Mouse (Mus musculus) heart, embryonic 16.5 days (tissue): ENCODE data around the gene Crlf1. TPM values are rescaled to one million over a fixed set of nuclear protein-coding genes. Genes with fewer than 3 reads are reported as not detected.
"Not testable (repeated sequence)": the region's sequence is repeated elsewhere in the genome, so short reads cannot be mapped to it uniquely, and the experiment has no call there.

Experiments used
- ATAC-seq: fragments of 200-750 bp; cut with Nextera tagmentation; replicated peaks from 2 replicates; pipeline ENCODE4 v1.8.0; 2017; ENCODE audit warnings: moderate number of reproducible peaks; ENCODE audit not compliant: insufficient read depth, low FRiP score; ENCODE audit errors: extremely low read depth
- H3K27ac ChIP-seq: fragments of 300-500 bp; sonication (generic); 2 replicates; pipeline ENCODE4 v1.5.1; 2014; ENCODE audit warnings: mild to moderate bottlenecking, low read length, control low read depth, moderate library complexity
- H3K27me3 ChIP-seq: fragments of 300-500 bp; sonication (generic); 2 replicates; pipeline ENCODE4 v1.6.1; 2014; ENCODE audit warnings: low read length, mixed read lengths; ENCODE audit not compliant: control insufficient read depth, insufficient read depth
- H3K36me3 ChIP-seq: fragments of 300-500 bp; sonication (generic); 2 replicates; pipeline ENCODE4 v1.6.1; 2014; ENCODE audit not compliant: control insufficient read depth, insufficient read depth
- H3K4me1 ChIP-seq: fragments of 300-500 bp; sonication (generic); 2 replicates; pipeline ENCODE4 v1.6.1; 2014; ENCODE audit warnings: low read length, mixed read lengths; ENCODE audit not compliant: control insufficient read depth, insufficient read depth
- H3K4me2 ChIP-seq: fragments of 300-500 bp; sonication (generic); 2 replicates; pipeline ENCODE4 v1.6.1; 2014; ENCODE audit warnings: low read depth, mild to moderate bottlenecking, control low read depth, low read length
- H3K4me3 ChIP-seq: fragments of 300-500 bp; sonication (generic); 2 replicates; pipeline ENCODE4 v1.5.1; 2014; ENCODE audit warnings: mild to moderate bottlenecking, control low read depth, low read length
- H3K9ac ChIP-seq: fragments of 300-500 bp; sonication (generic); 2 replicates; pipeline ENCODE4 v1.6.1; 2014; ENCODE audit warnings: low read length, control low read depth
- H3K9me3 ChIP-seq: fragments of 300-500 bp; sonication (generic); replicated peaks from 2 replicates; pipeline ENCODE4 v1.6.1; 2016; ENCODE audit warnings: low read length; ENCODE audit not compliant: control insufficient read depth
- WGBS: fragments of 180-500 bp; shearing (Covaris S2); extraction: QIAGEN DNeasy Blood & Tissue Kit; methylation state at CpG from one replicate; pipeline ENCODE4 v1.1.7; 2014; 5-methylcytosine and 5-hydroxymethylcytosine counted together
- polyA plus RNA-seq: library from polyadenylated mRNA; unstranded; fragments of >200 nt; fragmentation: Nextera tagmentation; extraction: Ambion mirVana; gene quantifications from 2 replicates; pipeline ENCODE4 v1.2.1, GENCODE M21; 2015

The Crlf1 gene
- polyA plus RNA-seq, 1 experiment from 2014 or later = 3.2 TPM

- Histone ChIP-seq H3K4me3 (peak overlapping the region; percentile 95), H3K9me3 (no peaks in the 10 kb centered on the region), H3K27ac (peak overlapping the region; percentile 97), H3K4me2 (peak overlapping the region; percentile 72), H3K4me1 (peaks cover 25% of the 10 kb centered on the region), H3K36me3 (peaks cover 17% of the 10 kb centered on the region), H3K27me3 (no peaks in the 10 kb centered on the region), H3K9ac (peak overlapping the region; percentile 99)
- no peak for ATAC-seq
- 5% methylated on average over 25 of the region's 25 CpGs for WGBS
These were observed 16.5 kb downstream of the Crlf1 start for GRCm38 (mm10) chr8:70509281-70509952.

- ATAC-seq = peak; percentile 84
- Histone ChIP-seq H3K4me3 (peak within 1 kb of the TSS; percentile 95), H3K9me3 (no peaks in the 10 kb centered on the region), H3K27ac (peak within 1 kb of the TSS; percentile 97), H3K27me3 (no peaks in the 10 kb centered on the region), H3K4me2 (peak within 1 kb of the TSS; percentile 72), H3K36me3 (peaks cover 18% of the 10 kb centered on the region), H3K9ac (peak within 1 kb of the TSS; percentile 99), H3K4me1 (peaks cover 23% of the 10 kb centered on the region)
- 2% methylated on average over 72 of the region's 74 CpGs for WGBS
These were observed 17.4 kb downstream of the Crlf1 start, which contains the start of gene Uba52 for GRCm38 (mm10) chr8:70510228-70510915. Gene Uba52, minus strand, starts transcription at chr8:70510801.

- peaks cover 19% of the 10 kb centered on the region for H3K36me3 ChIP-seq
- not testable (repeated sequence) for H3K9ac ChIP-seq, H3K27ac ChIP-seq
These were observed 18.2 kb downstream of the Crlf1 start for GRCm38 (mm10) chr8:70511174-70511573.

GRCm38 (mm10) chr8:70511770-70512169, 18.8 kb downstream of the Crlf1 start:
- Histone ChIP-seq H3K4me2 (no peak overlapping the region), H3K27me3 (no peaks in the 10 kb centered on the region), H3K36me3 (peaks cover 23% of the 10 kb centered on the region), H3K27ac (no peak overlapping the region), H3K4me3 (no peak overlapping the region), H3K9ac (no peak overlapping the region), H3K4me1 (peaks cover 16% of the 10 kb centered on the region), H3K9me3 (no peaks in the 10 kb centered on the region)
- 90% methylated on average over 2 of the region's 2 CpGs for WGBS
- no peak for ATAC-seq

More at GRCm38 (mm10) chr8:70511174-70511573, 18.2 kb downstream of the Crlf1 start:
- H3K4me3 ChIP-seq = peak overlapping the region; percentile 95
- H3K4me1 ChIP-seq = peaks cover 16% of the 10 kb centered on the region
- H3K27me3 ChIP-seq, H3K9me3 ChIP-seq, ATAC-seq: not testable (repeated sequence)
- 74% methylated on average over 6 of the region's 6 CpGs for WGBS
- H3K4me2 ChIP-seq = peak overlapping the region; percentile 59

GRCm38 (mm10) chr8:70512253-70512903, 19.4 kb downstream of the Crlf1 start:
- H3K4me3 ChIP-seq = no peak overlapping the region
- no peak overlapping the region for H3K27ac ChIP-seq
- H3K9me3 ChIP-seq = no peaks in the 10 kb centered on the region
- H3K4me2 ChIP-seq = no peak overlapping the region
- H3K36me3 ChIP-seq = peaks cover 23% of the 10 kb centered on the region
- WGBS = 90% methylated on average over 11 of the region's 11 CpGs
- H3K27me3 ChIP-seq = no peaks in the 10 kb centered on the region
- no peak for ATAC-seq
- peaks cover 16% of the 10 kb centered on the region for H3K4me1 ChIP-seq
- no peak overlapping the region for H3K9ac ChIP-seq

GRCm38 (mm10) chr8:70513441-70513840, 20.5 kb downstream of the Crlf1 start:
- H3K4me3 ChIP-seq = no peak overlapping the region
- H3K4me1 ChIP-seq = peaks cover 16% of the 10 kb centered on the region
- no peaks in the 10 kb centered on the region for H3K27me3 ChIP-seq
- H3K9me3 ChIP-seq = no peaks in the 10 kb centered on the region
- WGBS = 25% methylated on average over 2 of the region's 2 CpGs
- no peak overlapping the region for H3K9ac ChIP-seq
- peaks cover 20% of the 10 kb centered on the region for H3K36me3 ChIP-seq
- no peak overlapping the region for H3K4me2 ChIP-seq
- H3K27ac ChIP-seq = no peak overlapping the region
- ATAC-seq = no peak

- H3K9me3 ChIP-seq = no peaks in the 10 kb centered on the region
- no peak overlapping the region for H3K4me3 ChIP-seq
- no peak overlapping the region for H3K27ac ChIP-seq
- H3K9ac ChIP-seq = no peak overlapping the region
- ATAC-seq = no peak
- H3K4me1 ChIP-seq = peaks cover 12% of the 10 kb centered on the region
- no peak overlapping the region for H3K4me2 ChIP-seq
- peaks cover 18% of the 10 kb centered on the region for H3K36me3 ChIP-seq
- WGBS = 72% methylated on average over 10 of the region's 10 CpGs
- no peaks in the 10 kb centered on the region for H3K27me3 ChIP-seq
These were observed 25.1 kb downstream of the Crlf1 start for GRCm38 (mm10) chr8:70517940-70518643.

- WGBS = 89% methylated on average over 6 of the region's 6 CpGs
- no peak overlapping the region for H3K9ac ChIP-seq
- no peaks in the 10 kb centered on the region for H3K27me3 ChIP-seq
- ATAC-seq = no peak
- peaks cover 10% of the 10 kb centered on the region for H3K4me1 ChIP-seq
- no peak overlapping the region for H3K4me2 ChIP-seq
- H3K4me3 ChIP-seq = no peak overlapping the region
- H3K9me3 ChIP-seq = no peaks in the 10 kb centered on the region
- no peak overlapping the region for H3K27ac ChIP-seq
- peaks cover 16% of the 10 kb centered on the region for H3K36me3 ChIP-seq
These were observed 26.1 kb downstream of the Crlf1 start for GRCm38 (mm10) chr8:70519043-70519442.
